Mouse (Mus musculus) forebrain, postnatal 0 days (tissue): ENCODE measurements around the gene Msmp. TPM values are rescaled to one million over a fixed set of nuclear protein-coding genes. Genes with fewer than 3 reads are reported as not detected.

ENCODE experiments used
- ATAC-seq: fragments of 200-750 bp; cut with Nextera tagmentation; 2 replicates; pipeline ENCODE4 v1.8.0; 2017; ENCODE audit warnings: mild to moderate bottlenecking, moderate library complexity
- DNase-seq: peaks from one replicate; pipeline ENCODE4 v3.0.0-alpha.2; 2015
- H3K27ac ChIP-seq: fragments of 300-500 bp; sonication (generic); 2 replicates; pipeline ENCODE4 v1.5.1; 2014; ENCODE audit warnings: low read depth, mild to moderate bottlenecking, antibody characterized with exemption, low read length, moderate library complexity, mixed read lengths
- H3K27me3 ChIP-seq: fragments of 300-500 bp; sonication (generic); 2 replicates; pipeline ENCODE4 v1.6.1; 2014; ENCODE audit warnings: mild to moderate bottlenecking, low read length, mixed read lengths; ENCODE audit not compliant: insufficient read depth
- H3K36me3 ChIP-seq: fragments of 300-500 bp; sonication (generic); 2 replicates; pipeline ENCODE4 v1.6.1; 2014; ENCODE audit warnings: mild to moderate bottlenecking, moderate library complexity; ENCODE audit not compliant: insufficient read depth
- H3K4me1 ChIP-seq: fragments of 300-500 bp; sonication (generic); 2 replicates; pipeline ENCODE4 v1.6.1; 2014; ENCODE audit warnings: antibody characterized with exemption; ENCODE audit not compliant: insufficient read depth
- H3K4me2 ChIP-seq: fragments of 300-500 bp; sonication (generic); 2 replicates; pipeline ENCODE4 v1.6.1; 2014; ENCODE audit warnings: low read depth, mild to moderate bottlenecking, moderate library complexity
- H3K4me3 ChIP-seq: fragments of 300-500 bp; sonication (generic); 2 replicates; pipeline ENCODE4 v1.5.1; 2014; ENCODE audit warnings: low read depth, low read length, mixed read lengths
- H3K9ac ChIP-seq: fragments of 300-500 bp; sonication (generic); 2 replicates; pipeline ENCODE4 v1.6.1; 2014; ENCODE audit warnings: mild to moderate bottlenecking
- H3K9me3 ChIP-seq: fragments of 300-500 bp; sonication (generic); 2 replicates; pipeline ENCODE4 v1.6.1; 2016; ENCODE audit warnings: low read length
- CTCF ChIP-seq: sonication (generic); IDR thresholded peaks from 2 replicates; pipeline ENCODE4 v1.5.1; 2016; ENCODE audit warnings: antibody characterized with exemption, control low read depth, low read depth
- WGBS: fragments of 180-500 bp; shearing (Covaris S2); extraction: QIAGEN DNeasy Blood & Tissue Kit; methylation state at CpG from one replicate; pipeline ENCODE4 v1.1.7; 2014; 5-methylcytosine and 5-hydroxymethylcytosine counted together
- microRNA-seq, 2 experiments: library from miRNA; unstranded; fragments of <30 nt; microRNA quantifications; one replicate each; pipeline ENCODE4; 2016
- polyA plus RNA-seq: library from polyadenylated mRNA; unstranded; fragments of >200 nt; fragmentation: Nextera tagmentation; extraction: Ambion mirVana; gene quantifications from 2 replicates; pipeline ENCODE4 v1.2.1, GENCODE M21; 2015
- total RNA-seq: library from RNA; depleted of rRNA; stranded (reverse); fragments of >200 nt; gene quantifications from 2 replicates; pipeline ENCODE4 v1.2.3, GENCODE M21; 2014; rRNA removed

Gene Msmp
- total and polyA plus RNA-seq, 2 experiments from 2014 or later, result 1.9 TPM; not detected in 1

DNA sequence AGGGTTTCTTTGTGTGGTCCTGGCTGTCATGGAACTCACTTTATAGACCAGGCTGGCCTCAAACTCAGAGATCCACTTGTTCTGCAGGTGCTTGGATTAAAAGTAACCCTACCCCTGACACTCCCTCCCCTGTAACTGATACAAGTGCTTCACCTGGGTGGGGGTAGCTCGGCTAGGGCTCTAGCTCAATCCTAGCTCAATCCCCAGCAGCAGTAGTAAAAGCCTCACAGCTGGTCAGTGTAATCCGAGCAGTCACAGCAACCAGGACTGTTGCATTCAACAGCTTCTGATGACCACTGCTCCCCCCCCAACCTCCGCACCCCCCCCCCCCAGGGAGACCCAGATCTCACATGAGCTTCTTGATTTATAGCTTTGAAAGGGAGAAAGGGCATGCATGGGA, 42.2 kb downstream of the Msmp start:
- WGBS, result 81% methylated on average over 3 of the region's 3 CpGs
- H3K9me3 ChIP-seq, result no peaks in the 10 kb centered on the region
- no peaks in the 10 kb centered on the region for H3K27me3 ChIP-seq
- H3K4me3 ChIP-seq, result no peak overlapping the region
- DNase-seq, result no peak
- TF ChIP-seq CTCF, result no peak
- no peak for ATAC-seq
- no peak overlapping the region for H3K9ac ChIP-seq
- no peak overlapping the region for H3K4me2 ChIP-seq
- H3K4me1 ChIP-seq, result no peaks in the 10 kb centered on the region
- peaks cover 89% of the 10 kb centered on the region for H3K36me3 ChIP-seq
- H3K27ac ChIP-seq, result no peak overlapping the region

- Histone ChIP-seq H3K4me3 (no peak overlapping the region), H3K27ac (no peak overlapping the region), H3K9me3 (no peaks in the 10 kb centered on the region), H3K4me2 (no peak overlapping the region), H3K9ac (no peak overlapping the region), H3K27me3 (no peaks in the 10 kb centered on the region), H3K36me3 (peaks cover 83% of the 10 kb centered on the region), H3K4me1 (no peaks in the 10 kb centered on the region)
- DNase-seq (no peak), ATAC-seq (no peak)
- no peak for TF ChIP-seq CTCF
- 93% methylated on average over 9 of the region's 9 CpGs for WGBS
These were observed 48.3 kb downstream of the Msmp start for GRCm38 (mm10) chr4:43536031-43536430.

- Histone ChIP-seq H3K9ac (no peak overlapping the region), H3K27me3 (no peaks in the 10 kb centered on the region), H3K4me1 (no peaks in the 10 kb centered on the region), H3K36me3 (peaks cover 84% of the 10 kb centered on the region), H3K9me3 (no peaks in the 10 kb centered on the region), H3K27ac (no peak overlapping the region), H3K4me2 (no peak overlapping the region), H3K4me3 (no peak overlapping the region)
- TF ChIP-seq CTCF, result no peak
- DNase-seq, result no peak
- ATAC-seq, result no peak
- 95% methylated on average over 8 of the region's 8 CpGs for WGBS
These were observed 48.7 kb downstream of the Msmp start for GRCm38 (mm10) chr4:43535628-43536027.

DNA sequence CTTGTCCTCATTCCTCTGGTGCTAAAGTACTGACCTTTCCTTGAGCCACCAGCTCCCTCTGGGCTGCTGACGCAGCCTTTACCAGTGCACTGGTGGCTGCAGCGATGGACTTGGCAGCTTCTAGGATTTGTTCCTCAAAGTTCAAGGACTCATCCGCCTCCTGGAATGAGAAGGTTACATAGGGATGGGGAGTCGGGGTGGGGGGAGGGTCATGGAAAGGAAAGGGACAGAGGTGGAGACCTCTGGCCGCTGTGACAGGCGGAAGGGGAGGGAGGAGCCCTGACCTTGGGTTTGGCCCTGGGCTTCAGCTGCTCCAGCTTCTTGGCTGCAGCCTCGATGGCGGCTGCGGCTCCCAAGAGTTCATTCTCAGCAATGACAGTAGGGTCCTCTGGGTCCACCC, 51.0 kb downstream of the Msmp start:
- no peak for DNase-seq
- Histone ChIP-seq H3K4me2 (no peak overlapping the region), H3K4me3 (no peak overlapping the region), H3K9ac (no peak overlapping the region), H3K36me3 (peaks cover 61% of the 10 kb centered on the region), H3K4me1 (no peaks in the 10 kb centered on the region), H3K9me3 (no peaks in the 10 kb centered on the region), H3K27ac (no peak overlapping the region), H3K27me3 (no peaks in the 10 kb centered on the region)
- 92% methylated on average over 9 of the region's 9 CpGs for WGBS
- ATAC-seq, result no peak
- no peak for TF ChIP-seq CTCF

Small RNA genes within 50 kb of the gene (microRNA-seq; reads per million reads assigned to microRNA genes)
- 0 to 0.12 reads per million in 2 experiments for gene Gm25262

Other genes starting within 250 kb of the Msmp start
- 116 and 148 TPM in 2 replicates for gene Rusc2, start 202.5 kb downstream of the Msmp start, total RNA-seq
- gene Rusc2, start 202.5 kb downstream of the Msmp start, polyA plus RNA-seq, result 73.2 and 75.8 TPM in 2 replicates
- 0.15 and 1.3 TPM in 2 replicates for gene Fam166b, start 155.4 kb downstream of the Msmp start, total RNA-seq
- gene Fam166b, start 155.4 kb downstream of the Msmp start, polyA plus RNA-seq, result 0.58 and 0.96 TPM in 2 replicates
- 101 and 124 TPM in 2 replicates for gene Tesk1, start 142.6 kb downstream of the Msmp start, total RNA-seq
- 14.8 and 15.4 TPM in 2 replicates for gene Tesk1, start 142.6 kb downstream of the Msmp start, polyA plus RNA-seq
- gene Cd72, start 129.9 kb downstream of the Msmp start, total RNA-seq, result 0.19 TPM in 1 of 2 replicates, not detected in the other
- 3.2 and 4.6 TPM in 2 replicates for gene Cd72, start 129.9 kb downstream of the Msmp start, polyA plus RNA-seq
- not detected in 2 replicates for gene Sit1, start 100.8 kb downstream of the Msmp start, total RNA-seq
- not detected in 2 replicates for gene Sit1, start 100.8 kb downstream of the Msmp start, polyA plus RNA-seq
- 57.3 and 86.2 TPM in 2 replicates for gene Ccdc107, start 91.6 kb downstream of the Msmp start, total RNA-seq
- 92.2 and 103 TPM in 2 replicates for gene Ccdc107, start 91.6 kb downstream of the Msmp start, polyA plus RNA-seq
- gene Arhgef39, start 84.8 kb downstream of the Msmp start, total RNA-seq, result 2.9 and 4.5 TPM in 2 replicates
- 3.6 and 3.9 TPM in 2 replicates for gene Arhgef39, start 84.8 kb downstream of the Msmp start, polyA plus RNA-seq
- 0.14 and 0.31 TPM in 2 replicates for gene Car9, start 77.5 kb downstream of the Msmp start, total RNA-seq
- 0.65 and 0.70 TPM in 2 replicates for gene Car9, start 77.5 kb downstream of the Msmp start, polyA plus RNA-seq
- gene Tpm2, start 60.7 kb downstream of the Msmp start, total RNA-seq, result 4.1 and 11.7 TPM in 2 replicates
- gene Tpm2, start 60.7 kb downstream of the Msmp start, polyA plus RNA-seq, result 5.1 and 8.1 TPM in 2 replicates
- gene Creb3, start 22.2 kb downstream of the Msmp start, total RNA-seq, result 61.9 and 64.4 TPM in 2 replicates
- 84.0 and 87.2 TPM in 2 replicates for gene Creb3, start 22.2 kb downstream of the Msmp start, polyA plus RNA-seq
- 34.4 and 44.1 TPM in 2 replicates for gene Tln1, start 21.8 kb downstream of the Msmp start, total RNA-seq
- gene Tln1, start 21.8 kb downstream of the Msmp start, polyA plus RNA-seq, result 66.2 and 80.4 TPM in 2 replicates
- gene Rgp1, start 5.8 kb downstream of the Msmp start, total RNA-seq, result 17.6 and 22.6 TPM in 2 replicates
- gene Rgp1, start 5.8 kb downstream of the Msmp start, polyA plus RNA-seq, result 7.1 and 10.4 TPM in 2 replicates
- 31.6 and 37.7 TPM in 2 replicates for gene Gba2, start 5.6 kb downstream of the Msmp start, total RNA-seq
- gene Gba2, start 5.6 kb downstream of the Msmp start, polyA plus RNA-seq, result 45.4 and 45.5 TPM in 2 replicates
- 28.2 and 35.3 TPM in 2 replicates for gene Npr2, start 47.4 kb upstream of the Msmp start, total RNA-seq
- gene Npr2, start 47.4 kb upstream of the Msmp start, polyA plus RNA-seq, result 7.9 and 9.1 TPM in 2 replicates
- gene Spag8, start 69.1 kb upstream of the Msmp start, total RNA-seq, result 5.8 and 6.1 TPM in 2 replicates
- 6.0 and 9.1 TPM in 2 replicates for gene Spag8, start 69.1 kb upstream of the Msmp start, polyA plus RNA-seq
- gene Hint2, start 72.0 kb upstream of the Msmp start, total RNA-seq, result 53.6 and 61.9 TPM in 2 replicates
- gene Hint2, start 72.0 kb upstream of the Msmp start, polyA plus RNA-seq, result 80.0 and 101 TPM in 2 replicates
- 21.3 and 27.4 TPM in 2 replicates for gene Tmem8b, start 84.5 kb upstream of the Msmp start, total RNA-seq
- 8.2 and 14.1 TPM in 2 replicates for gene Tmem8b, start 84.5 kb upstream of the Msmp start, polyA plus RNA-seq
- 0.08 TPM in 1 of 2 replicates, not detected in the other for gene Fam221b, start 84.7 kb upstream of the Msmp start, total RNA-seq
- gene Fam221b, start 84.7 kb upstream of the Msmp start, polyA plus RNA-seq, result 1.6 TPM in 2 replicates
- not detected in 2 replicates for gene Olfr70, start 116.3 kb upstream of the Msmp start, total RNA-seq
- not detected in 2 replicates for gene Olfr70, start 116.3 kb upstream of the Msmp start, polyA plus RNA-seq
- not detected in 2 replicates for gene Olfr71, start 125.8 kb upstream of the Msmp start, total RNA-seq
- not detected in 2 replicates for gene Olfr71, start 125.8 kb upstream of the Msmp start, polyA plus RNA-seq
- gene Hrct1, start 142.7 kb upstream of the Msmp start, total RNA-seq, result 1.7 TPM in 1 of 2 replicates, not detected in the other
- gene Hrct1, start 142.7 kb upstream of the Msmp start, polyA plus RNA-seq, result 0.75 and 1.0 TPM in 2 replicates
- 0.29 and 0.31 TPM in 2 replicates for gene Spaar, start 145.5 kb upstream of the Msmp start, total RNA-seq
- 0.25 TPM in 2 replicates for gene Spaar, start 145.5 kb upstream of the Msmp start, polyA plus RNA-seq
- not detected in 2 replicates for gene Olfr159, start 186.5 kb upstream of the Msmp start, total RNA-seq
- gene Olfr159, start 186.5 kb upstream of the Msmp start, polyA plus RNA-seq, result not detected in 2 replicates
- gene Olfr156, start 239.4 kb upstream of the Msmp start, total RNA-seq, result not detected in 2 replicates
- not detected in 2 replicates for gene Olfr156, start 239.4 kb upstream of the Msmp start, polyA plus RNA-seq